Mouse (Mus musculus) monocyte, adult 5-6 weeks (primary cell): ENCODE measurements around the gene Mavs. TPM values are rescaled to one million over a fixed set of nuclear protein-coding genes. Genes with fewer than 3 reads are reported as not detected.
A peak's percentile ranks its signal among the peaks of the same experiment; 100 is the strongest.
"Not testable (repeated sequence)": the region's sequence is repeated elsewhere in the genome, so short reads cannot be mapped to it uniquely, and the experiment has no call there.

Experiments
- ATAC-seq: fragments of 153-309, 156-312 bp; replicated peaks from 2 replicates; pipeline ENCODE4 v1.8.0; 2017; ENCODE audit warnings: mild to moderate bottlenecking; ENCODE audit not compliant: low TSS enrichment, insufficient number of reproducible peaks, severe bottlenecking, poor library complexity, low FRiP score
- total RNA-seq: library from RNA; stranded (forward); fragments of 200-1000, 200-491, 200-594 nt; gene quantifications from 3 replicates; pipeline ENCODE4 v1.2.3, GENCODE M21; 2017

Gene Mavs
- total RNA-seq, 1 experiment from 2014 or later: 8.0 TPM

- no peak for ATAC-seq
Observed at GRCm38 (mm10) chr2:131209125-131209795, 24.6 kb upstream of the Mavs start.

GRCm38 (mm10) chr2:131209969-131210792 is 23.7 kb upstream of the Mavs start:
- ATAC-seq: peak; percentile 98

GRCm38 (mm10) chr2:131211026-131211615 is 22.7 kb upstream of the Mavs start:
- ATAC-seq: no peak

- ATAC-seq: no peak
Observed at GRCm38 (mm10) chr2:131213773-131214172, 20.1 kb upstream of the Mavs start.

GRCm38 (mm10) chr2:131215941-131216858 is 17.7 kb upstream of the Mavs start:
- no peak for ATAC-seq

- no peak for ATAC-seq
Observed at GRCm38 (mm10) chr2:131220030-131220429, 13.8 kb upstream of the Mavs start.

GRCm38 (mm10) chr2:131221853-131222515 is 11.9 kb upstream of the Mavs start:
- ATAC-seq: no peak

- ATAC-seq: no peak
Observed at GRCm38 (mm10) chr2:131222562-131222961, 11.3 kb upstream of the Mavs start.

GRCm38 (mm10) chr2:131223569-131223968 is 10.3 kb upstream of the Mavs start:
- no peak for ATAC-seq

- ATAC-seq: no peak
Observed at GRCm38 (mm10) chr2:131225178-131225577, 8.7 kb upstream of the Mavs start.

GRCm38 (mm10) chr2:131226669-131227068 is 7.2 kb upstream of the Mavs start:
- ATAC-seq: not testable (repeated sequence)

- ATAC-seq: no peak
Observed at GRCm38 (mm10) chr2:131227243-131227642, 6.6 kb upstream of the Mavs start.

GRCm38 (mm10) chr2:131232558-131232957 is 1.3 kb upstream of the Mavs start:
- ATAC-seq: 0 out of 2 replicates have a peak, but pooled peaks have one; percentile 15

- ATAC-seq: no peak
Observed at GRCm38 (mm10) chr2:131234127-131234650, 326 bp downstream of the Mavs start.

- ATAC-seq: peak; percentile 44
Observed at GRCm38 (mm10) chr2:131234970-131235635, 1.2 kb downstream of the Mavs start.

GRCm38 (mm10) chr2:131242180-131242579 is 8.3 kb downstream of the Mavs start:
- ATAC-seq: no peak

- ATAC-seq: no peak
Observed at GRCm38 (mm10) chr2:131242929-131243328, 9.1 kb downstream of the Mavs start.
